Mouse (Mus musculus) lung, adult 2 months (tissue): ENCODE data around the gene Pnldc1.

Source experiments
- CTCF ChIP-seq: fragments of 200-500 bp; IDR thresholded peaks from 2 replicates; pipeline ENCODE4 v1.5.1; 2011; ENCODE audit warnings: mild to moderate bottlenecking, low read length, control low read depth; ENCODE audit not compliant: insufficient read depth
- POLR2A ChIP-seq: fragments of 200-500 bp; IDR thresholded peaks from 2 replicates; pipeline ENCODE4 v1.6.1; 2011; ENCODE audit warnings: low read depth, mild to moderate bottlenecking, control low read depth, low read length, borderline replicate concordance; ENCODE audit errors: extremely low read depth

GRCm38 (mm10) chr17:12886620-12887019, 23.4 kb downstream of the Pnldc1 start:
- no peak for TF ChIP-seq CTCF
- TF ChIP-seq POLR2A = no peak
